8 mouse cellular contexts compared by ENCODE assay signal in genomic region chr7:100371495-100372451, GRCm38 (mm10). TPM values are rescaled to one million over a fixed set of nuclear protein-coding genes. Genes with fewer than 3 reads are reported as not detected.
DNase-seq lines count a peak whose midpoint lies in the region; ATAC-seq lines count a peak whose summit lies in the region.

C2cd3 (plus strand) TSS chr7:100372233.
Ppme1 (minus strand) TSS chr7:100372307.

- H3K27ac ChIP-seq in hindbrain, embryonic 16.5 days (ENCODE audit: low read depth, low read length), result peak within 1 kb of the TSS; percentile 93
- peak within 1 kb of the TSS; percentile 54 for H3K27ac ChIP-seq in macrophage

- H3K4me1 ChIP-seq in hindbrain, embryonic 16.5 days (ENCODE audit: control insufficient read depth, insufficient read depth, low read depth, low read length), result peaks cover 20% of the 10 kb centered on the region

- H3K4me2 ChIP-seq in hindbrain, embryonic 16.5 days (ENCODE audit: low read length), result peak within 1 kb of the TSS; percentile 79

- no peaks in the 10 kb centered on the region for H3K9me3 ChIP-seq in hindbrain, embryonic 16.5 days (ENCODE audit: control insufficient read depth, low read length)

- peak within 1 kb of the TSS; percentile 93 for H3K9ac ChIP-seq in hindbrain, embryonic 16.5 days (ENCODE audit: low read depth, low read length)

- peaks cover 9% of the 10 kb centered on the region; the same call in 1 of the 2 replicates for H3K36me3 ChIP-seq in hindbrain, embryonic 16.5 days (ENCODE audit: control insufficient read depth, insufficient read depth, low read length)
- H3K36me3 ChIP-seq in macrophage (ENCODE audit: inconsistent target), result 0 out of 2 replicates have a peak, but pooled peaks cover 6% of the 10 kb centered on the region

- under 1% methylated on average over 54 of the region's 54 CpGs for WGBS in hindbrain, embryonic 16.5 days
- under 1% methylated on average over 54 of the region's 54 CpGs for WGBS in macrophage (ENCODE audit: missing documents)

- H3K27me3 ChIP-seq in hindbrain, embryonic 16.5 days (replicated peaks; ENCODE audit: control insufficient read depth, insufficient read depth, low read length), result no peaks in the 10 kb centered on the region

- peaks cover 47% of the 10 kb centered on the region for H3K79me2 ChIP-seq in macrophage (ENCODE audit: inconsistent target)

- peak within 1 kb of the TSS; percentile 87 for H3K4me3 ChIP-seq in hindbrain, embryonic 16.5 days (ENCODE audit: low read length)
- peak within 1 kb of the TSS; percentile 82 for H3K4me3 ChIP-seq in macrophage (ENCODE audit: inconsistent target)

- ATAC-seq in hindbrain, embryonic 16.5 days, result peak; percentile 99

- DNase-seq in WW6 (ENCODE audit: low read depth, low spot score), result peak; percentile 97
- DNase-seq in cerebellum, postnatal 4 days (ENCODE audit: low spot score in 2 of 2), result peak; percentile 94 to 99
- peak; percentile 100 for DNase-seq in gastrocnemius, adult 18-20 months (ENCODE audit: low spot score)
- DNase-seq in left cerebral cortex, adult 18-20 months (ENCODE audit: low spot score in 2 of 2), result peak; percentile 98
- peak; percentile 100 for DNase-seq in right cerebral cortex, adult 18-20 months
- DNase-seq in urinary bladder, postnatal 10 days (ENCODE audit: low spot score), result peak; percentile 94

RNA-seq across cellular contexts. Expression of gene C2cd3, which starts in this region (rescaled TPM):
- total RNA-seq in gastrocnemius, adult 18-20 months (2021), result 1 to 10 TPM; 5.5 to 6.1 TPM
- polyA plus RNA-seq in hindbrain, embryonic 16.5 days (2015; fragmentation: Nextera tagmentation; extraction: Ambion mirVana), result 13.2 and 16.9 TPM in 2 replicates
- 10 to 100 TPM; 23.6 to 25.8 TPM for total RNA-seq in left cerebral cortex, adult 18-20 months (2021)
- total RNA-seq in macrophage (2018; cell fraction: chromatin; rRNA removed), result 10 to 100 TPM in 25 of 26 experiments, 1 to 10 TPM in 1; 6.8 to 63.2 (median 47.9) TPM
- total RNA-seq in macrophage (2018; cell fraction: cytosol; rRNA removed), result 10 to 100 TPM in 24 of 26 experiments, 1 to 10 TPM in 2; 8.7 to 20.3 (median 17.5) TPM
- 10 to 100 TPM; 10.2 to 57.3 (median 31.9) TPM for total RNA-seq in macrophage (2018; cell fraction: nucleus; rRNA removed)
- 10.9 to 14.9 TPM (median 14.3 TPM) in 3 replicates for polyA plus RNA-seq in macrophage (2018)

RNA-seq across cellular contexts. Expression of gene Ppme1, which starts in this region (rescaled TPM):
- total RNA-seq in gastrocnemius, adult 18-20 months (2021), result 10 to 100 TPM; 22.6 to 24.6 TPM
- 157 and 168 TPM in 2 replicates for polyA plus RNA-seq in hindbrain, embryonic 16.5 days (2015; fragmentation: Nextera tagmentation; extraction: Ambion mirVana)
- 100 to 1,000 TPM; 208 to 219 TPM for total RNA-seq in left cerebral cortex, adult 18-20 months (2021)
- 10 to 100 TPM in 24 of 26 experiments, 1 to 10 TPM in 2; 6.9 to 47.6 (median 25.9) TPM for total RNA-seq in macrophage (2018; cell fraction: chromatin; rRNA removed)
- 10 to 100 TPM; 16.6 to 25.6 (median 21.6) TPM for total RNA-seq in macrophage (2018; cell fraction: cytosol; rRNA removed)
- total RNA-seq in macrophage (2018; cell fraction: nucleus; rRNA removed), result 10 to 100 TPM; 14.8 to 51.7 (median 21.6) TPM
- 21.1 to 34.9 TPM (median 23.0 TPM) in 3 replicates for polyA plus RNA-seq in macrophage (2018)

Comparison
In these comparisons a context has a peak if more than half of its experiments do, and no peak if none do; other contexts are left out.
1. Peak in every context shown above with its lines: DNase-seq, ATAC-seq, H3K4me3 ChIP-seq and H3K27ac ChIP-seq.
2. RNA of gene Ppme1 (total RNA-seq): 208 to 219 TPM in left cerebral cortex, adult 18-20 months; 22.6 to 24.6 TPM in gastrocnemius, adult 18-20 months; every median in the first group is over 4 times any median in the second.